Mouse (Mus musculus): ENCODE data around the gene Zfp966. TPM values are rescaled to one million over a fixed set of nuclear protein-coding genes. Genes with fewer than 3 reads are reported as not detected.
"Not testable (repeated sequence)": the region's sequence is repeated elsewhere in the genome, so short reads cannot be mapped to it uniquely, and the experiment has no call there.

Zfp966 gene
- polyA plus RNA-seq (2016; fragmentation: Nextera tagmentation; extraction: Ambion mirVana) = 3.0 and 3.4 TPM in 2 replicates

DNA sequence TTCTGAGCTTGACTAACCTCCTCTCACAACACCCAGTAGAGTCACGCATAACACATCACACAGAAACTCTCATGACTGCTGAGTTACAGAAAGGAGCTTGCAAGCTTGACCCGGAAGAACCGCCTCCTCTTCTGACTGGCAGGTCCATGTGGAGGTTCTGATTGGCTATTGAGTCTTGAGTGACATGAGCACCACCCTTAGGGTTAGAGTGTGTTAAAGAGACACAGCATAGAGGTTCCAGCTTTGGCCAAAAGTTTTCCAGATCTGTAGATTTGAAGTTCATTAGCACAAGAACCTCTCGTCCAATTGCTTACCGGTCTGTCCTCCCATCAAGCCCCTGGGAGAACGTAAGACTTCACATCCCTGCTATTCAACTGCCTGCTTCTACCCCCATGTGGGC is at the start of gene Zfp966:
TSS of gene Zfp966 (minus strand) at position 101 of the 400 bp plus-strand sequence.
- H3K4me2 ChIP-seq (replicated peaks); H3K4me3 ChIP-seq; H3K9ac ChIP-seq; H3K27ac ChIP-seq; H3K4me1 ChIP-seq; H3K27me3 ChIP-seq (replicated peaks); H3K36me3 ChIP-seq; ATAC-seq (ENCODE audit: low FRiP score, low read depth); H3K9me3 ChIP-seq: not testable (repeated sequence)
- WGBS = no CpG with 5 or more reads among the region's 6 CpGs

DNA sequence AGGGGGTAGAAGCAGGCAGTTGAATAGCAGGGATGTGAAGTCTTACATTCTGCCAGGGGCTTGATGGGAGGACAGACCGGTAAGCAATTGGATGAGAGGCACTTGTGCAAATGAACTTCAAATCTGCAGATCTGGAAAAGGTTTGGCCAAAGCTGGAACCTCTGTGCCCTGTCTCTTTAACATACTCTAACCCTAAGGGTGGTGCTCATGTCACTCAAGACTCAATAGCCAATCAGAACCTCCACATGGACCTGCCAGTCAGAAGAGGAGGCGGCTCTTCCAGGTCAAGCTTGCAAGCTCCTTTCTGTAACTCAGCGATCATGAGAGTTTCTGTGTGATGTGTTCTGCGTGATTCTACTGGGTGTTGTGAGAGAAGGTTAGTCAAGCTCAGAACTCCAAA is 34.1 kb upstream of the Zfp966 start, which contains the start of gene Gm2026:
TSS of gene Gm2026 (plus strand) at position 301 of the 400 bp plus-strand sequence.
- no CpG with 5 or more reads among the region's 4 CpGs for WGBS
- H3K27me3 ChIP-seq (replicated peaks); H3K9ac ChIP-seq; H3K9me3 ChIP-seq; H3K27ac ChIP-seq; H3K4me2 ChIP-seq (replicated peaks); H3K4me1 ChIP-seq; H3K4me3 ChIP-seq; H3K36me3 ChIP-seq; ATAC-seq (ENCODE audit: low FRiP score, low read depth): not testable (repeated sequence)

DNA sequence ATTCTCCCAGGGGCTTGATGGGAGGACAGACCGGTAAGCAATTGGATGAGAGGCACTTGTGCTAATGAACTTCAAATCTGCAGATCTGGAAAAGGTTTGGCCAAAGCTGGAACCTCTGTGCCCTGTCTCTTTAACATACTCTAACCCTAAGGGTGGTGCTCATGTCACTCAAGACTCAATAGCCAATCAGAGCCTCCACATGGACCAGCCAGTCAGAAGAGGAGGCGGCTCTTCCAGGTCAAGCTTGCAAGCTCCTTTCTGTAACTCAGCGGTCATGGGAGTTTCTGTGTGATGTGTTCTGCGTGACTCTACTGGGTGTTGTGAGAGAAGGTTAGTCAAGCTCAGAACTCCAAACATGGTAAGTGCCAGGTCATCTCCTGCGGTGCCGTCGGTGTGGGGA is 61.9 kb downstream of the Zfp966 start, which contains the start of gene Gm6710:
TSS of gene Gm6710 (plus strand) at position 196 of the 400 bp plus-strand sequence.
- H3K4me2 ChIP-seq (replicated peaks); ATAC-seq (ENCODE audit: low FRiP score, low read depth): not testable (repeated sequence)
- no CpG with 5 or more reads among the region's 7 CpGs for WGBS

More for the DNA sequence above, 61.9 kb downstream of the Zfp966 start, which contains the start of gene Gm6710:
- H3K27me3 ChIP-seq (replicated peaks); H3K36me3 ChIP-seq; H3K4me3 ChIP-seq; H3K9ac ChIP-seq; H3K4me1 ChIP-seq; H3K9me3 ChIP-seq; H3K27ac ChIP-seq: not testable (repeated sequence)

Other genes with a start within 250 kb of the Zfp966 start
- 4.2 and 9.1 TPM in 2 replicates for gene Zfp969, start 227.5 kb downstream of the Zfp966 start, polyA plus RNA-seq (2016; fragmentation: Nextera tagmentation; extraction: Ambion mirVana)
- gene Gm2007, start 189.6 kb downstream of the Zfp966 start, polyA plus RNA-seq (2016; fragmentation: Nextera tagmentation; extraction: Ambion mirVana) = not detected in 2 replicates
- 6.6 TPM in 1 of 2 replicates, not detected in the other for gene Gm14288, start 130.0 kb downstream of the Zfp966 start, polyA plus RNA-seq (2016; fragmentation: Nextera tagmentation; extraction: Ambion mirVana)
- 21.1 and 22.4 TPM in 2 replicates for gene Gm6710, start 61.9 kb downstream of the Zfp966 start, polyA plus RNA-seq (2016; fragmentation: Nextera tagmentation; extraction: Ambion mirVana)
- gene Gm2026, start 34.2 kb upstream of the Zfp966 start, polyA plus RNA-seq (2016; fragmentation: Nextera tagmentation; extraction: Ambion mirVana) = 19.1 and 22.2 TPM in 2 replicates
- gene Gm2004, start 218.7 kb upstream of the Zfp966 start, polyA plus RNA-seq (2016; fragmentation: Nextera tagmentation; extraction: Ambion mirVana) = 0.43 and 0.68 TPM in 2 replicates

Measured in neural tube, embryonic 12.5 days (tissue).